Mouse (Mus musculus) kidney, embryonic 14.5 days (tissue): ENCODE results near the gene Ldlrad3. TPM values are rescaled to one million over a fixed set of nuclear protein-coding genes. Genes with fewer than 3 reads are reported as not detected.

Experiments
- ATAC-seq: fragments of 200-750 bp; cut with Nextera tagmentation; 2 replicates; pipeline ENCODE4 v1.8.0; 2017; ENCODE audit warnings: moderate number of reproducible peaks, mild to moderate bottlenecking, moderate TSS enrichment, moderate library complexity; ENCODE audit not compliant: low FRiP score, low TSS enrichment
- H3K27ac ChIP-seq: fragments of 300-500 bp; sonication (generic); 2 replicates; pipeline ENCODE4 v1.5.1; 2014; ENCODE audit warnings: low read depth, mild to moderate bottlenecking, low read length, moderate library complexity, mixed read lengths
- H3K27me3 ChIP-seq: fragments of 300-500 bp; sonication (generic); 2 replicates; pipeline ENCODE4 v1.6.1; 2014; ENCODE audit warnings: mild to moderate bottlenecking, low read length; ENCODE audit not compliant: control insufficient read depth, insufficient read depth
- H3K36me3 ChIP-seq: fragments of 300-500 bp; sonication (generic); 2 replicates; pipeline ENCODE4 v1.6.1; 2014; ENCODE audit warnings: low read length, mixed read lengths; ENCODE audit not compliant: control insufficient read depth, insufficient read depth
- H3K4me1 ChIP-seq: fragments of 300-500 bp; sonication (generic); 2 replicates; pipeline ENCODE4 v1.6.1; 2014; ENCODE audit warnings: low read length, mixed read lengths; ENCODE audit not compliant: control insufficient read depth, insufficient read depth
- H3K4me2 ChIP-seq: fragments of 300-500 bp; sonication (generic); replicated peaks from 2 replicates; pipeline ENCODE4 v1.6.1; 2014; ENCODE audit warnings: low read depth, mild to moderate bottlenecking, low read length
- H3K4me3 ChIP-seq: fragments of 300-500 bp; sonication (generic); 2 replicates; pipeline ENCODE4 v1.5.1; 2014; ENCODE audit warnings: mild to moderate bottlenecking, low read length
- H3K9ac ChIP-seq: fragments of 300-500 bp; sonication (generic); 2 replicates; pipeline ENCODE4 v1.6.1; 2014; ENCODE audit warnings: low read depth, mild to moderate bottlenecking, low read length, moderate library complexity
- H3K9me3 ChIP-seq: fragments of 300-500 bp; sonication (generic); 2 replicates; pipeline ENCODE4 v1.6.1; 2016; ENCODE audit warnings: low read length; ENCODE audit not compliant: control insufficient read depth
- WGBS: fragments of 180-500 bp; shearing (Covaris S2); extraction: QIAGEN DNeasy Blood & Tissue Kit; methylation state at CpG from one replicate; pipeline ENCODE4 v1.1.7; 2014; 5-methylcytosine and 5-hydroxymethylcytosine counted together
- polyA plus RNA-seq: library from polyadenylated mRNA; unstranded; fragments of >200 nt; fragmentation: Nextera tagmentation; extraction: Ambion mirVana; gene quantifications from 2 replicates; pipeline ENCODE4 v1.2.1, GENCODE M21; 2014

Gene Ldlrad3
- polyA plus RNA-seq: 19.0 and 39.2 TPM in 2 replicates

DNA sequence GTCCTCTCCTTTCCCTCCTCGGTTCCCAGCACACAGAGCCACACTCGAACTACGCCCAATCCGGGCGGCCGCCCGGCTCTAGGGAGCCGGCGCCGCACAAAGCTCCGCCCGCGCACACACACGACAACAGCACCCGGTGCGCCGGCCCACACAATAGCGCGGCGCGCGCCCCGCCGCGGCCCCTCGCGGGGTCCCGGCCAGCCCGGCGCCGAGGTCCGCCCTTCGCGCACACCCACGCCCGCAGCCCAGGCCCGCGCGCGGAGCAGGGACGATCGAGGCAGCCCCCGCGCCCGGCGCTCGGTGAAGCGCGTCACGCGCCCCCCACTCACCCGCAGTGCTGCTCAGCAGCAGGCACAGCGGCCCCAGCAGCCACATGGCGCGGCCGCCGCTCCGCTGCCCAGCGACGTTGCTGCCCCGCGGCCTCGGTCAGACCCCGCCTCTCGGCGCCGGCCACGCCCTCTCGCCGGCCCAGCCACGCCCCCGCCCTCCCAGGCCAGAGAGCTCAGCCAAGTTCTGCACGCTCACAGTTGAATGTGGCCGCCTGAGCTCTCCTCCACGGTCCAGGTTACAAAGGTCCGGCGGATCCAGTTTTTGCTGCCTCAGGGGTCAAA is at the start of gene Ldlrad3:
Gene Ldlrad3, minus strand, starts transcription at position 435 of the 611 bp plus-strand sequence.
- H3K36me3 ChIP-seq: no peaks in the 10 kb centered on the region
- peak within 1 kb of the TSS; percentile 90 for H3K4me2 ChIP-seq
- no peaks in the 10 kb centered on the region for H3K9me3 ChIP-seq
- ATAC-seq: peak; percentile 96
- no peaks in the 10 kb centered on the region for H3K27me3 ChIP-seq
- H3K4me3 ChIP-seq: peak within 1 kb of the TSS; percentile 67
- WGBS: under 1% methylated on average over 48 of the region's 77 CpGs
- H3K9ac ChIP-seq: peak within 1 kb of the TSS; percentile 76
- peaks cover 15% of the 10 kb centered on the region for H3K4me1 ChIP-seq
- H3K27ac ChIP-seq: peak within 1 kb of the TSS; percentile 76

GRCm38 (mm10) chr2:102231470-102231869 is 45.3 kb upstream of the Ldlrad3 start:
- 39% methylated on average over 5 of the region's 5 CpGs for WGBS
- H3K4me2 ChIP-seq: no peak overlapping the region

DNA sequence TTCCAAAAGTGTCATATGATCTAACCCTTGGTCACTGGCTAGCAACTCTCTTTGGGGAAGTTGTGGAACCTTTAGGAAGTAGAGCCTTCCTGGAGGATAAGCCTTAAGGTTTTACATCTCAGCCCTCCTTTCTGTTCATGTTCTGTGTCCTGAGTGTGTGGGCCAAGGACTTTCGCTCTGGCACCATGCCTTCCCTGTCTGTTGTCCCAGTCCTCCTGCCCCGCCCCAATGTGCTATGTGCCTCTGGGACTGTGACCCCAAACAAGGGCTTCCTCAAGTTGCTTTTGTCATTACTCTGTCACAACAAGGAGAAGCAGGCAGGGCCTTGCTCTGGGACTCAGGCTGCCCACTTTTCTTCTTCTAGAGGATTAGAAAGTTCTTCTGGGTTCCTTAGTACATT is 42.9 kb upstream of the Ldlrad3 start:
- Histone ChIP-seq H3K4me3 (no peak overlapping the region), H3K4me1 (0 out of 2 replicates have a peak, but pooled peaks cover 5% of the 10 kb centered on the region), H3K4me2 (no peak overlapping the region), H3K9ac (no peak overlapping the region), H3K27me3 (no peaks in the 10 kb centered on the region), H3K27ac (no peak overlapping the region), H3K9me3 (no peaks in the 10 kb centered on the region), H3K36me3 (no peaks in the 10 kb centered on the region)
- WGBS: 96% methylated on average over 2 of the region's 2 CpGs
- no peak for ATAC-seq

More at GRCm38 (mm10) chr2:102231470-102231869, 45.3 kb upstream of the Ldlrad3 start:
- peak overlapping the region; percentile 74; the same call in 1 of the 2 replicates for H3K27ac ChIP-seq
- H3K27me3 ChIP-seq: no peaks in the 10 kb centered on the region
- 0 out of 2 replicates have a peak, but pooled peaks cover 5% of the 10 kb centered on the region for H3K4me1 ChIP-seq
- H3K36me3 ChIP-seq: no peaks in the 10 kb centered on the region
- H3K4me3 ChIP-seq: no peak overlapping the region
- H3K9ac ChIP-seq: no peak overlapping the region
- ATAC-seq: peak; percentile 82
- no peaks in the 10 kb centered on the region for H3K9me3 ChIP-seq

DNA sequence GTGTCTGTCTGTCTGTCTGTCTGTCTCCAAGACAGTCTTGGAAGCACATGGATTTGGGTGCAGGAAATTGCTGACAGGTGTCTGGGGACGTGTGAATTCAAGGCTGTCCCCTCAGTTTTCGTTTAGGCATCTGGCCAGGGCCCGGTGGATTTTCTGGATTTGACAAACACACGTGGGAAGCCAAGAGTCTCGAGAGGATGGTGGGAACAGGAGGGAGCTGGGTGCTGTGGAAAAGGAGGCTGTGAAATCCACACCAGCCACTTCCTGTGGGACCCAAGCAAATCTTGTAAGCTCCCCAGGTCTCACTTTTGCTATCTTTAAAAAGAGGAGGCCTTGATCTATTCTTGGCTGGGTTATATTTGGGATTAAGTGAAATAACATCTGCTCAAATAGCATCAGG is 42.1 kb upstream of the Ldlrad3 start:
- no peak overlapping the region for H3K27ac ChIP-seq
- no peaks in the 10 kb centered on the region for H3K36me3 ChIP-seq
- H3K4me1 ChIP-seq: 0 out of 2 replicates have a peak, but pooled peaks cover 5% of the 10 kb centered on the region
- H3K27me3 ChIP-seq: no peaks in the 10 kb centered on the region
- no peaks in the 10 kb centered on the region for H3K9me3 ChIP-seq
- no peak for ATAC-seq
- H3K9ac ChIP-seq: no peak overlapping the region
- 73% methylated on average over 5 of the region's 5 CpGs for WGBS
- H3K4me3 ChIP-seq: no peak overlapping the region
- H3K4me2 ChIP-seq: no peak overlapping the region

- no peak overlapping the region for H3K4me3 ChIP-seq
- H3K4me1 ChIP-seq: 0 out of 2 replicates have a peak, but pooled peaks cover 5% of the 10 kb centered on the region
- no peaks in the 10 kb centered on the region for H3K36me3 ChIP-seq
- H3K4me2 ChIP-seq: no peak overlapping the region
- no peak overlapping the region for H3K9ac ChIP-seq
- no peaks in the 10 kb centered on the region for H3K27me3 ChIP-seq
- no peaks in the 10 kb centered on the region for H3K9me3 ChIP-seq
- 85% methylated on average over 8 of the region's 8 CpGs for WGBS
- H3K27ac ChIP-seq: no peak overlapping the region
- no peak for ATAC-seq
Measured at GRCm38 (mm10) chr2:102227839-102228238, 41.7 kb upstream of the Ldlrad3 start.

DNA sequence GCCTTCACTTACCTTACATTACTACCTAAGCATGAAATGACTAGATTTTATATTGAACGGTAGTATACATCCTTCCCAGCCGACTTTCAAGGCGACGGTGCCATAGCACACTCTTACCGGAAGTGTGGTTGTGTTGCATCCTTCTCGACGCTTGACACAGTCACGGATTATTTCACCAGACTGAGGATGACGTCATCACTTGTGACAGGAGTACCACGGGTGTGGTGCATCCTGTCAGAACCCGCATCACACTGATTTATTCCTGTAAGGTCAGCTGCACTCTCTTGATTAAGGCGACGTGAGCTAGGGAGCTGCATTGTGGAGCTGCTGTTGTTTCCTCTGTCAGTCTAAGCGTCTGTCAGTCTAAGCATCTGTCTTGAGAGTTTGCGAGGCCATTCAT is 40.1 kb upstream of the Ldlrad3 start:
- no peak overlapping the region for H3K4me3 ChIP-seq
- 78% methylated on average over 15 of the region's 15 CpGs for WGBS
- ATAC-seq: no peak

GRCm38 (mm10) chr2:102223355-102224128 is 37.4 kb upstream of the Ldlrad3 start:
- H3K9me3 ChIP-seq: no peaks in the 10 kb centered on the region
- no peak for ATAC-seq
- no peak overlapping the region for H3K4me3 ChIP-seq
- no peaks in the 10 kb centered on the region for H3K36me3 ChIP-seq
- no peak overlapping the region for H3K9ac ChIP-seq
- H3K4me1 ChIP-seq: no peaks in the 10 kb centered on the region
- 39% methylated on average over 11 of the region's 11 CpGs for WGBS
- no peaks in the 10 kb centered on the region for H3K27me3 ChIP-seq
- no peak overlapping the region for H3K27ac ChIP-seq
- H3K4me2 ChIP-seq: no peak overlapping the region

More for the DNA sequence above, 40.1 kb upstream of the Ldlrad3 start:
- no peak overlapping the region for H3K27ac ChIP-seq
- H3K4me1 ChIP-seq: 0 out of 2 replicates have a peak, but pooled peaks cover 3% of the 10 kb centered on the region
- H3K4me2 ChIP-seq: no peak overlapping the region
- H3K9ac ChIP-seq: no peak overlapping the region
- H3K27me3 ChIP-seq: no peaks in the 10 kb centered on the region
- H3K9me3 ChIP-seq: no peaks in the 10 kb centered on the region
- H3K36me3 ChIP-seq: no peaks in the 10 kb centered on the region

GRCm38 (mm10) chr2:102222749-102223148 is 36.6 kb upstream of the Ldlrad3 start:
- Histone ChIP-seq H3K36me3 (no peaks in the 10 kb centered on the region), H3K27me3 (no peaks in the 10 kb centered on the region), H3K4me2 (no peak overlapping the region), H3K4me1 (no peaks in the 10 kb centered on the region), H3K9ac (no peak overlapping the region), H3K27ac (no peak overlapping the region), H3K9me3 (no peaks in the 10 kb centered on the region), H3K4me3 (no peak overlapping the region)
- no peak for ATAC-seq
- WGBS: 70% methylated on average over 3 of the region's 3 CpGs

- no peaks in the 10 kb centered on the region for H3K36me3 ChIP-seq
- ATAC-seq: no peak
- no peaks in the 10 kb centered on the region; the same call in none of the 2 replicates for H3K4me1 ChIP-seq
- 88% methylated on average over 1 of the region's 1 CpGs for WGBS
- H3K27ac ChIP-seq: no peak overlapping the region
- no peak overlapping the region for H3K4me3 ChIP-seq
- no peak overlapping the region for H3K4me2 ChIP-seq
- H3K9me3 ChIP-seq: no peaks in the 10 kb centered on the region
- H3K27me3 ChIP-seq: no peaks in the 10 kb centered on the region
- H3K9ac ChIP-seq: no peak overlapping the region
Measured at GRCm38 (mm10) chr2:102216817-102217216, 30.6 kb upstream of the Ldlrad3 start.
